Mouse (Mus musculus) neural tube, embryonic 12.5 days (tissue): ENCODE measurements at regions not wholly inside any gene's neighbourhood (a gene's known extent, or its start where the extent isn't known, plus 50 kb on each side); places are given as distances from the start of the nearest gene placed in this dataset.

ENCODE experiments used
- ATAC-seq: fragments of 200-750 bp; cut with Nextera tagmentation; 2 replicates; pipeline ENCODE4 v1.8.0; 2017; ENCODE audit warnings: low read depth, mild to moderate bottlenecking, moderate TSS enrichment, moderate library complexity; ENCODE audit not compliant: low FRiP score
- H3K27ac ChIP-seq: fragments of 300-500 bp; sonication (generic); 2 replicates; pipeline ENCODE4 v1.5.1; 2016
- H3K27me3 ChIP-seq: fragments of 300-500 bp; sonication (generic); replicated peaks from 2 replicates; pipeline ENCODE4 v1.6.1; 2016; ENCODE audit warnings: mild to moderate bottlenecking
- H3K36me3 ChIP-seq: fragments of 300-500 bp; sonication (generic); 2 replicates; pipeline ENCODE4 v1.6.1; 2016; ENCODE audit warnings: mild to moderate bottlenecking
- H3K4me1 ChIP-seq: fragments of 300-500 bp; sonication (generic); 2 replicates; pipeline ENCODE4 v1.6.1; 2016
- H3K4me2 ChIP-seq: fragments of 300-500 bp; sonication (generic); replicated peaks from 2 replicates; pipeline ENCODE4 v1.6.1; 2016; ENCODE audit warnings: mild to moderate bottlenecking
- H3K4me3 ChIP-seq: fragments of 300-500 bp; sonication (generic); 2 replicates; pipeline ENCODE4 v1.5.1; 2016
- H3K9ac ChIP-seq: fragments of 300-500 bp; sonication (generic); 2 replicates; pipeline ENCODE4 v1.6.1; 2016; ENCODE audit warnings: mild to moderate bottlenecking
- H3K9me3 ChIP-seq: fragments of 300-500 bp; sonication (generic); 2 replicates; pipeline ENCODE4 v1.6.1; 2016; ENCODE audit warnings: mild to moderate bottlenecking
- WGBS: fragments of 180-500 bp; shearing (Covaris S2); methylation state at CpG from one replicate; pipeline ENCODE4 v1.1.7; 2016; 5-methylcytosine and 5-hydroxymethylcytosine counted together

DNA sequence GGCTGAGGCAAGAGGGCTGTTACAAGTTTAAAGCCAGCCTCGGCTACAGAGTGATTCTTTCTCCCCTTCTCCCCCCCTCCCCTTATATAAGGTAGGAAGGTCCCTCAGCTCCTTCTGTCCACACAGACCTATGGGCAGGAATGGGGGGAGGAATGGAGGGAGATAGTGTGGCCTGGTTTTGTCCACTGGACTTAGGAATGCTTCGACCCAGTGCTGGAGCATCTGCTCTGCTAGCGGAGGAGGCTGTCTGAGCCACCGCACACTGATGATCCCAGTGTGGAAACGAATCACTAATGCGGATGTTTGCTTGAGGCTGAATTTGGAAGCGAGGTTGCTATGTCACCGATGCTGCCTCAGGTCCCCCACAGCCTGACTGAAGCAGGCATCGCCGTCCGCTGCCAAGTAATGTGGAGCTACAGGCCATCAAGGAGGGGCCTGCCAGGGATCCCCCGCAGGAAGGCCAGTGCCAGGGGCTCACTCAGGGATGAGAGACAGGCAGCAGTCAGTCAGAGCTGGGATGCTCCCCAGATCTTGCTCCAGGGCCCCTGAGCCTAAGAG lies 67.1 kb upstream of the Ctnnb1 start:
- Histone ChIP-seq H3K27me3 (0 out of 2 replicates have a peak, but pooled peaks cover 6% of the 10 kb centered on the region), H3K36me3 (no peaks in the 10 kb centered on the region), H3K9me3 (no peaks in the 10 kb centered on the region), H3K4me2 (no peak overlapping the region), H3K27ac (no peak overlapping the region), H3K9ac (peak overlapping the region; percentile 33; the same call in 1 of the 2 replicates), H3K4me3 (no peak overlapping the region), H3K4me1 (peaks cover 24% of the 10 kb centered on the region)
- 55% methylated on average over 12 of the region's 12 CpGs for WGBS
- ATAC-seq: no peak; the same call in 1 of the 2 replicates

DNA sequence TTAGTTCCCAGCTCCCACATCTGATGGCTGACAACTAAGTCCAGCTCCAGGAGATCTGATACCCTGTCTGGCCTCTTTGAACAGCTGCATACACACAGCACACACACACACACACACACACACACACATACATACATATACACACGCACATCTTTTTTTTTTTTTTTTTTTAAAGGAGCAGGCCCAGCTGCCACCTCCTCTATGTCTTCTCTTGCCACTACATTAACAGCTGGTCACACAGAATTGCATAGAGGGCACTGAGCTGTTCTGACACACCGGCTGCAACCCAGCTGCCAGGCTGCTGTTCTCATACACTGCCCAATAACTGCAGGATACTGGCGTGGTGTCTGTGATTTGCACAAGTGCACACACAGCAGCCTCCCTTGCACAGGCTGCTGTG lies 64.6 kb upstream of the Ctnnb1 start:
- Histone ChIP-seq H3K4me2 (no peak overlapping the region), H3K36me3 (no peaks in the 10 kb centered on the region), H3K9me3 (no peaks in the 10 kb centered on the region), H3K27ac (no peak overlapping the region), H3K9ac (no peak overlapping the region), H3K4me1 (peaks cover 43% of the 10 kb centered on the region), H3K27me3 (peaks cover 6% of the 10 kb centered on the region; the same call in 1 of the 2 replicates), H3K4me3 (no peak overlapping the region)
- ATAC-seq: no peak
- WGBS: 83% methylated on average over 2 of the region's 3 CpGs

DNA sequence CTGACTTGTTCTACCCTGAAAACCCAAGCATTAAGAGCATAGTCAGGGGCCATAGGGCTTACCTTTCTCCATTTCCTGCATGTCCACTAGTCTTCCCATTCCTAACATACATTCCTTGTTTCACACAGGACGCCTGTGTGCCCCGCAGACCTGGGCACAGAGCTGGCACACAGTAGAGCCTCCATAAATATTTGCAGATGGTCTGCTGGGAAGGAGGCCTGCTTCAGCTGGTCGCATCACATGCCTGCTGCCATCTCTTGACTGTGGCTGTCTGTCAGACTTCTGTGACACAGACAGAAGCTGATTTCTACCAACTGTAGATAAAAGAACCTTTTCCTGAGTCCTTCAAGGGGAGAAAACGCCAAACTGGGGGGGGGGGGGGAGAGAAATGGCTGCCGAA lies 62.8 kb upstream of the Ctnnb1 start:
- Histone ChIP-seq H3K9ac (0 out of 2 replicates have a peak overlapping the region, but pooled peaks have one; percentile 13), H3K4me1 (peaks cover 46% of the 10 kb centered on the region)
- WGBS: 61% methylated on average over 5 of the region's 5 CpGs

DNA sequence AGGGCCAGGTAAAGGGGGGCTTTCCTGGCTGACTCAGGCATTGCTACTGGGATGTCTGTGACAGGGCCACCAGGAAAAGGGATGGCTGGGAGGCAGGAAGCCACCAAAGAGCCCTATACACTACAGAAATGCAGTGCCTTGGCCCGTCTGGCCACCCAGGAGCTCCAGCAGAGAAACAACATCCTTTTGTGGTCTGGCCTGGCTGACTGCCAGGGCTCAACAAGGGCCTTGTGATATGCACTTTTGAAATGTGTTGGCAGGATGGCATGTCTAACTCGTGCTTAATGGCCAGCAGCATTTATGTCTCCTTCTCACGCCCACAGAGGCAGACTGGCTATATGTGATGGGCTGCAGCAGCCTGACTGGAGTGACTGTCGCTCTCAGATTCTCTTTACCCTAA lies 62.3 kb upstream of the Ctnnb1 start:
- Histone ChIP-seq H3K4me2 (peak overlapping the region; percentile 14; the same call in 1 of the 2 replicates), H3K4me3 (no peak overlapping the region), H3K36me3 (no peaks in the 10 kb centered on the region), H3K4me1 (peaks cover 44% of the 10 kb centered on the region), H3K9ac (0 out of 2 replicates have a peak overlapping the region, but pooled peaks have one; percentile 9), H3K27me3 (peaks cover 6% of the 10 kb centered on the region; the same call in 1 of the 2 replicates), H3K9me3 (no peaks in the 10 kb centered on the region), H3K27ac (peak overlapping the region; percentile 50; the same call in 1 of the 2 replicates)
- peak; percentile 78 for ATAC-seq
- WGBS: 29% methylated on average over 4 of the region's 4 CpGs

More for the DNA sequence above, 62.8 kb upstream of the Ctnnb1 start:
- Histone ChIP-seq H3K27ac (peak overlapping the region; percentile 50; the same call in 1 of the 2 replicates), H3K4me2 (no peak overlapping the region), H3K9me3 (no peaks in the 10 kb centered on the region), H3K27me3 (peaks cover 6% of the 10 kb centered on the region; the same call in 1 of the 2 replicates), H3K36me3 (no peaks in the 10 kb centered on the region), H3K4me3 (no peak overlapping the region)
- no peak for ATAC-seq

DNA sequence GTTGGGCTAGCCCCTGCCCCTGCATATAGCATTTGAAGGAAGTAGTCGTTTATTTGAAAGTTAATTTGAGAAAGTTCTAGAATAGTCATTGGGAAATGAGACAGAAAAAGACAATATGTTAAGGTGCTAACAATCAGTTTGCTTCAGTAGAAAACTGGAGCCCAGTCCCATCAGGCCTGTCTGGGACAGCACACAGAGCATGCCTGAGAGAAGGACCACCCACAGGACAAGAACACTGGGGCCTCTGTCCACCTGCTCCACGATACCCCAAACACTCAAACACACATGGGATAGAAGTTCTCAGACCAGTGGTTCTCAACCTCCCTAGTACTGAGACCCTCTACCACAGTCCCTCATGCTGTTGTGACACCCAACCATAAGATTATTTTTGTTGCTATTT lies 61.2 kb upstream of the Ctnnb1 start:
- Histone ChIP-seq H3K27me3 (peaks cover 6% of the 10 kb centered on the region; the same call in 1 of the 2 replicates), H3K36me3 (no peaks in the 10 kb centered on the region), H3K4me1 (peaks cover 39% of the 10 kb centered on the region), H3K4me3 (no peak overlapping the region), H3K4me2 (no peak overlapping the region), H3K9me3 (no peaks in the 10 kb centered on the region), H3K9ac (no peak overlapping the region), H3K27ac (no peak overlapping the region)
- WGBS: 82% methylated on average over 2 of the region's 2 CpGs
- ATAC-seq: no peak

DNA sequence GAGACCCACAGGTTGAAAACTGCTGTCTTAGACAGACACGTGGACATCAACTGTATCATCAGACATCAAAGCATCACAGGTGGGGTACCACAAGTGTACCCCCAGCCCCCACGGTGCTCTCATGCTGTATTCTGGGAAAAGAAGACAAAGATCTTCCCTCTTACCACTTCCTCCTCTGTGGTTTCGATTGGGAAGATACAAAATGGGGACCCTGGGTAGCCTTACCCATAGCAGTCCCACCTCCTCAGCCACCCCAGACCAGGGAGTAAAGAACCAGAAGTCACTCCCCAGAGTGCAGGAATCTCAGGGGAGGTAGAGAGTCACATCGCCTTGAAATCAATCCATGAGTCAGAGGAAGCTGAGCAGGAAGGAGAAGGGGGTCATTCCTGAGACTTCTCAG lies 60.7 kb upstream of the Ctnnb1 start:
- 85% methylated on average over 4 of the region's 4 CpGs for WGBS
- no peak overlapping the region for H3K9ac ChIP-seq
- ATAC-seq: no peak
- H3K9me3 ChIP-seq: no peaks in the 10 kb centered on the region
- no peaks in the 10 kb centered on the region for H3K36me3 ChIP-seq
- no peak overlapping the region for H3K27ac ChIP-seq
- no peak overlapping the region for H3K4me3 ChIP-seq
- H3K27me3 ChIP-seq: peaks cover 4% of the 10 kb centered on the region; the same call in 1 of the 2 replicates
- no peak overlapping the region for H3K4me2 ChIP-seq
- peaks cover 39% of the 10 kb centered on the region for H3K4me1 ChIP-seq

DNA sequence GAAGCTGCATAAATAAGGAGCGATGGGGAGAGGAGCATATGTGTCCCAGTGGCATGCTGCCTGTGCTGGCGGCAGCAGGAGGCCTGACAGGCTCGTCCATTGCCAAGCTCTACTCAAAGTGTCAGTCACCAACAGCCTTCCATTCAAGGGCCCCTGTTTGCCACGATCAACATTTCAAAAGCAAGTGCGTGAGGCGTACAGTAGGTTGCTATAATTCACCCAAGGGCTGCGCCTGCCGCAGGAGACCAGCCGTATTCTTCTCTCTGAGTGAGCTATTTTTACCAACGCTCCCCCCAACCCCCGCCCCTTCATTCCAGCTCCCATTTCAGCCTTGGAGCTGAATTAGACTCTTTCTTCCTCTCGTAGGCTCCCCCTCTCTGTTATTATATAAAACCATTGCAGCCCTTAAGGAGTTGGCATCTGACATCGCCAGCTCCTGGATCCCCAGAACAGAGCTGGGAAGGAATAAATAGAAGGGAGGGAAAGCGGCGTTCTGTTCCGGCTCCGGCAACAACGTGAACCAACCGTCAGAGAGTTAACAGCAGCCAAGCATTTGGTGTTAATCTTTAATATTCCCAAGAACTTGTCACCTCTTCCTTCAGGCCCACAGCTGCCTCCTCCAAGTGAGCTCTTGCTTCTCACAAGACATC lies 59.5 kb upstream of the Ctnnb1 start:
- Histone ChIP-seq H3K9ac (no peak overlapping the region), H3K4me3 (no peak overlapping the region), H3K4me2 (peak overlapping the region; percentile 43), H3K4me1 (peaks cover 39% of the 10 kb centered on the region), H3K36me3 (no peaks in the 10 kb centered on the region), H3K27me3 (no peaks in the 10 kb centered on the region; the same call in 1 of the 2 replicates), H3K9me3 (no peaks in the 10 kb centered on the region), H3K27ac (peak overlapping the region; percentile 50; the same call in 1 of the 2 replicates)
- peak; percentile 39 for ATAC-seq
- WGBS: 29% methylated on average over 19 of the region's 19 CpGs

DNA sequence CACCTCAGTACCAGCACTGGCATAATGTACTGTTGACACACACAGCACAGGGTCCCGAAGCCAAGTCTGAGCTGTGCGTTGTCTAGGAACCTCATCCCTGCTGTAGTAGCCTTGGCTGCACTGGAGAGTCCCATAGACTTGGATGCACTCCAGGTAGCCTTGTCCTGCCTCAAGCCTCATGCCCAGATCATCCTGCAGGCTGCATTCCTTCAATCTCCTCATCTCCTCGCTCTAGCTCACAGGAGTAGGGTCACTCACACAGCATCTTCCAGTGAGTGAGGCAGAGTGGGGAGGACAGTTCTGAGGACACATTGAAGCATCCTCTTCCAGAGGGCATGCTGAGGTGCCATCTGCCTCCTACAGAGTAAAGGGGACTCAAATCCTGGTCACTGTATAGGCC lies 55.7 kb upstream of the Ctnnb1 start:
- H3K9ac ChIP-seq: no peak overlapping the region
- H3K36me3 ChIP-seq: no peaks in the 10 kb centered on the region
- H3K27ac ChIP-seq: no peak overlapping the region
- H3K4me2 ChIP-seq: no peak overlapping the region
- 94% methylated on average over 3 of the region's 3 CpGs for WGBS
- H3K27me3 ChIP-seq: peaks cover 3% of the 10 kb centered on the region; the same call in 1 of the 2 replicates
- no peaks in the 10 kb centered on the region for H3K9me3 ChIP-seq
- no peak overlapping the region for H3K4me3 ChIP-seq
- no peak for ATAC-seq
- H3K4me1 ChIP-seq: peaks cover 18% of the 10 kb centered on the region

DNA sequence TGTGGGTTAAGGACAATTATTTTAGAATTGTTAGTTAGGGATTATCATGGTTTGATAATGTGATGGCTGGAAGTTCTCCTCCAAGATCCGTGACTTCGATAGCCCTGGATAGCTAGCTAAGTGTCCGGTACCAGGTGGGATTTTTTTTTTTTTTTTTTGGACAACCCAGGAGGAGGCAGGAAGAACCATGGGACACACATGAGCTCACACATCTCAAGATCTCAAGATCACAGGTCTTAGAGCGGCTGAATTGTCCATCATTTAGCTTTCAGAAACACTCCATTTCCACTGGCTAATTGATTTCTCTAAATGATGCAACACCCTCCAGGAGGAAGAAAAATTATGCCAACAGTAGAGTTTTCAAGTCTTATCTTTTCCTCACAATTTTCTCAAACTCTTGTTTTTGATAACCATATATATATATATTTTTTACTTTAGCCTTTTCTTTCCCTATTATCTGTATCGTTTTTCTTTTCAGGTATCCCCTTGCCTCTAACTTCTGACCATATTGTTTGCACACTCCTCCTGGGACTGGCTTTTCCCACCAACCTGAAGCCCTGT lies 54.5 kb upstream of the Ctnnb1 start:
- H3K4me2 ChIP-seq: no peak overlapping the region
- no peak for ATAC-seq
- 0 out of 2 replicates have a peak, but pooled peaks cover 3% of the 10 kb centered on the region for H3K27me3 ChIP-seq
- 91% methylated on average over 5 of the region's 5 CpGs for whole genome bisulfite sequencing
- H3K9ac ChIP-seq: no peak overlapping the region
- H3K4me1 ChIP-seq: peaks cover 7% of the 10 kb centered on the region
- no peaks in the 10 kb centered on the region for H3K36me3 ChIP-seq
- H3K27ac ChIP-seq: no peak overlapping the region
- H3K9me3 ChIP-seq: no peaks in the 10 kb centered on the region
- no peak overlapping the region for H3K4me3 ChIP-seq

DNA sequence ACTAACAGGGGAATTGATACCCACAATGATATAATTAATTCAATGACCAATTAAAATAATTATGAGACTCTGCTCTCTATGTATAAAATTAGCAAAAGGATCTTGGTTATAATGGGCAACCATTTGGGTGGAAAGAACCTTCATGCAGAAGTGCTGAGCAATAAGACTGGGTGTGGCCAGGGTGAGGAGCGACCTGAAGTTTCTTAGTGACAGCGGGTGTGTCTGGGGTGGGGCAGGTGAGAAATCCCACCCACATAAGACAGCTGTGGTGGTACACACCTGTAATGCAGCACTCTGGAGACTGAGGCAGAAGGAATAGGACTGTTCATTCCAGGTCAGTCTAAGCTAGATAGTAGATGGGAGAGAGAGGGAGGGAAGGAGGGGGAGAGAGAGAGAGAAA lies 51.9 kb upstream of the Ctnnb1 start:
- Histone ChIP-seq H3K4me3 (no peak overlapping the region), H3K4me1 (no peaks in the 10 kb centered on the region), H3K4me2 (no peak overlapping the region), H3K27ac (no peak overlapping the region), H3K36me3 (no peaks in the 10 kb centered on the region), H3K27me3 (0 out of 2 replicates have a peak, but pooled peaks cover 3% of the 10 kb centered on the region), H3K9ac (no peak overlapping the region), H3K9me3 (no peaks in the 10 kb centered on the region)
- 91% methylated on average over 2 of the region's 2 CpGs for WGBS
- ATAC-seq: no peak
